Mouse (Mus musculus): ENCODE results near the gene Sv2b. TPM values are rescaled to one million over a fixed set of nuclear protein-coding genes. Genes with fewer than 3 reads are reported as not detected.

Sv2b gene
- 7.2 and 7.4 TPM in 2 replicates for polyA plus RNA-seq (2014; fragmentation: Nextera tagmentation; extraction: Ambion mirVana)

GRCm38 (mm10) chr7:75308457-75309312 is at the start of gene Sv2b:
TSS of gene Sv2b (minus strand) at chr7:75309262.
- H3K4me1 ChIP-seq (ENCODE audit: control insufficient read depth, insufficient read depth, low read length), result 0 out of 2 replicates have a peak, but pooled peaks cover 8% of the 10 kb centered on the region
- H3K27me3 ChIP-seq (ENCODE audit: control insufficient read depth, insufficient read depth, low read length), result peaks cover 9% of the 10 kb centered on the region; the same call in 1 of the 2 replicates
- no peaks in the 10 kb centered on the region for H3K9me3 ChIP-seq (ENCODE audit: control insufficient read depth, low read depth, low read length)
- H3K4me2 ChIP-seq (replicated peaks; ENCODE audit: low read depth, low read length), result peak within 1 kb of the TSS; percentile 88
- H3K36me3 ChIP-seq (ENCODE audit: control insufficient read depth, insufficient read depth, low read length), result no peaks in the 10 kb centered on the region
- peak; percentile 56; the same call in 1 of the 2 replicates for ATAC-seq (ENCODE audit: insufficient number of reproducible peaks, insufficient read depth, low FRiP score, low read depth)
- H3K4me3 ChIP-seq (ENCODE audit: low read depth, low read length), result peak within 1 kb of the TSS; percentile 49
- no peak within 1 kb of the TSS for H3K27ac ChIP-seq (ENCODE audit: low read length)
- WGBS, result under 1% methylated on average over 46 of the region's 46 CpGs
- no peak within 1 kb of the TSS; the same call in 1 of the 2 replicates for H3K9ac ChIP-seq (replicated peaks; ENCODE audit: low read depth, low read length)

GRCm38 (mm10) chr7:75358284-75358851 is 49.3 kb upstream of the Sv2b start:
- no peaks in the 10 kb centered on the region for H3K27me3 ChIP-seq (ENCODE audit: control insufficient read depth, insufficient read depth, low read length)
- H3K4me3 ChIP-seq (ENCODE audit: low read depth, low read length), result no peak overlapping the region
- H3K9ac ChIP-seq (replicated peaks; ENCODE audit: low read depth, low read length), result no peak overlapping the region
- no peak overlapping the region for H3K27ac ChIP-seq (ENCODE audit: low read length)
- H3K9me3 ChIP-seq (ENCODE audit: control insufficient read depth, low read depth, low read length), result no peaks in the 10 kb centered on the region
- H3K36me3 ChIP-seq (ENCODE audit: control insufficient read depth, insufficient read depth, low read length), result no peaks in the 10 kb centered on the region
- H3K4me2 ChIP-seq (replicated peaks; ENCODE audit: low read depth, low read length), result no peak overlapping the region
- 0 out of 2 replicates have a peak, but pooled peaks cover 7% of the 10 kb centered on the region for H3K4me1 ChIP-seq (ENCODE audit: control insufficient read depth, insufficient read depth, low read length)
- WGBS, result 57% methylated on average over 4 of the region's 4 CpGs
- ATAC-seq (ENCODE audit: insufficient number of reproducible peaks, insufficient read depth, low FRiP score, low read depth), result no peak

- no peak overlapping the region for H3K27ac ChIP-seq (ENCODE audit: low read length)
- no peaks in the 10 kb centered on the region for H3K27me3 ChIP-seq (ENCODE audit: control insufficient read depth, insufficient read depth, low read length)
- ATAC-seq (ENCODE audit: insufficient number of reproducible peaks, insufficient read depth, low FRiP score, low read depth), result no peak
- WGBS, result 69% methylated on average over 2 of the region's 2 CpGs
- no peaks in the 10 kb centered on the region for H3K9me3 ChIP-seq (ENCODE audit: control insufficient read depth, low read depth, low read length)
- H3K4me2 ChIP-seq (replicated peaks; ENCODE audit: low read depth, low read length), result no peak overlapping the region
- H3K4me1 ChIP-seq (ENCODE audit: control insufficient read depth, insufficient read depth, low read length), result 0 out of 2 replicates have a peak, but pooled peaks cover 7% of the 10 kb centered on the region
- H3K4me3 ChIP-seq (ENCODE audit: low read depth, low read length), result no peak overlapping the region
- H3K9ac ChIP-seq (replicated peaks; ENCODE audit: low read depth, low read length), result no peak overlapping the region
- H3K36me3 ChIP-seq (ENCODE audit: control insufficient read depth, insufficient read depth, low read length), result no peaks in the 10 kb centered on the region
Measured at GRCm38 (mm10) chr7:75355521-75355920, 46.5 kb upstream of the Sv2b start.

GRCm38 (mm10) chr7:75352777-75353374 is 43.8 kb upstream of the Sv2b start:
- H3K27ac ChIP-seq (ENCODE audit: low read length), result no peak overlapping the region; the same call in 1 of the 2 replicates
- no peak overlapping the region for H3K4me3 ChIP-seq (ENCODE audit: low read depth, low read length)
- H3K4me2 ChIP-seq (replicated peaks; ENCODE audit: low read depth, low read length), result no peak overlapping the region
- 23% methylated on average over 1 of the region's 1 CpGs for WGBS
- no peaks in the 10 kb centered on the region for H3K27me3 ChIP-seq (ENCODE audit: control insufficient read depth, insufficient read depth, low read length)
- H3K9me3 ChIP-seq (ENCODE audit: control insufficient read depth, low read depth, low read length), result no peaks in the 10 kb centered on the region
- peak; percentile 83 for ATAC-seq (ENCODE audit: insufficient number of reproducible peaks, insufficient read depth, low FRiP score, low read depth)
- 0 out of 2 replicates have a peak, but pooled peaks cover 7% of the 10 kb centered on the region for H3K4me1 ChIP-seq (ENCODE audit: control insufficient read depth, insufficient read depth, low read length)
- no peaks in the 10 kb centered on the region for H3K36me3 ChIP-seq (ENCODE audit: control insufficient read depth, insufficient read depth, low read length)
- no peak overlapping the region for H3K9ac ChIP-seq (replicated peaks; ENCODE audit: low read depth, low read length)

GRCm38 (mm10) chr7:75350172-75350571 is 41.1 kb upstream of the Sv2b start:
- Histone ChIP-seq H3K4me1 (ENCODE audit: control insufficient read depth, insufficient read depth, low read length) (0 out of 2 replicates have a peak, but pooled peaks cover 7% of the 10 kb centered on the region), H3K9ac (replicated peaks; ENCODE audit: low read depth, low read length) (no peak overlapping the region), H3K27me3 (ENCODE audit: control insufficient read depth, insufficient read depth, low read length) (no peaks in the 10 kb centered on the region), H3K9me3 (ENCODE audit: control insufficient read depth, low read depth, low read length) (no peaks in the 10 kb centered on the region), H3K27ac (ENCODE audit: low read length) (no peak overlapping the region), H3K4me2 (replicated peaks; ENCODE audit: low read depth, low read length) (no peak overlapping the region), H3K4me3 (ENCODE audit: low read depth, low read length) (no peak overlapping the region), H3K36me3 (ENCODE audit: control insufficient read depth, insufficient read depth, low read length) (no peaks in the 10 kb centered on the region)
- no peak for ATAC-seq (ENCODE audit: insufficient number of reproducible peaks, insufficient read depth, low FRiP score, low read depth)
- WGBS, result 52% methylated on average over 2 of the region's 2 CpGs

- H3K9me3 ChIP-seq (ENCODE audit: control insufficient read depth, low read depth, low read length), result no peaks in the 10 kb centered on the region
- H3K4me3 ChIP-seq (ENCODE audit: low read depth, low read length), result no peak overlapping the region
- 31% methylated on average over 3 of the region's 3 CpGs for WGBS
- H3K27ac ChIP-seq (ENCODE audit: low read length), result 0 out of 2 replicates have a peak overlapping the region, but pooled peaks have one; percentile 8
- no peaks in the 10 kb centered on the region for H3K27me3 ChIP-seq (ENCODE audit: control insufficient read depth, insufficient read depth, low read length)
- H3K4me2 ChIP-seq (replicated peaks; ENCODE audit: low read depth, low read length), result no peak overlapping the region
- peaks cover 10% of the 10 kb centered on the region; the same call in 1 of the 2 replicates for H3K4me1 ChIP-seq (ENCODE audit: control insufficient read depth, insufficient read depth, low read length)
- no peak; the same call in 1 of the 2 replicates for ATAC-seq (ENCODE audit: insufficient number of reproducible peaks, insufficient read depth, low FRiP score, low read depth)
- H3K9ac ChIP-seq (replicated peaks; ENCODE audit: low read depth, low read length), result no peak overlapping the region
- H3K36me3 ChIP-seq (ENCODE audit: control insufficient read depth, insufficient read depth, low read length), result no peaks in the 10 kb centered on the region
Measured at GRCm38 (mm10) chr7:75332311-75332710, 23.2 kb upstream of the Sv2b start.

- Histone ChIP-seq H3K36me3 (ENCODE audit: control insufficient read depth, insufficient read depth, low read length) (no peaks in the 10 kb centered on the region), H3K27me3 (ENCODE audit: control insufficient read depth, insufficient read depth, low read length) (no peaks in the 10 kb centered on the region), H3K4me1 (ENCODE audit: control insufficient read depth, insufficient read depth, low read length) (peaks cover 10% of the 10 kb centered on the region; the same call in 1 of the 2 replicates), H3K27ac (ENCODE audit: low read length) (no peak overlapping the region), H3K9ac (replicated peaks; ENCODE audit: low read depth, low read length) (no peak overlapping the region), H3K4me3 (ENCODE audit: low read depth, low read length) (no peak overlapping the region), H3K4me2 (replicated peaks; ENCODE audit: low read depth, low read length) (no peak overlapping the region), H3K9me3 (ENCODE audit: control insufficient read depth, low read depth, low read length) (no peaks in the 10 kb centered on the region)
- no peak for ATAC-seq (ENCODE audit: insufficient number of reproducible peaks, insufficient read depth, low FRiP score, low read depth)
- WGBS, result 71% methylated on average over 3 of the region's 3 CpGs
Measured at GRCm38 (mm10) chr7:75329740-75330142, 20.7 kb upstream of the Sv2b start.

- Histone ChIP-seq H3K27ac (ENCODE audit: low read length) (no peak overlapping the region), H3K9me3 (ENCODE audit: control insufficient read depth, low read depth, low read length) (no peaks in the 10 kb centered on the region), H3K27me3 (ENCODE audit: control insufficient read depth, insufficient read depth, low read length) (no peaks in the 10 kb centered on the region), H3K9ac (replicated peaks; ENCODE audit: low read depth, low read length) (no peak overlapping the region), H3K4me3 (ENCODE audit: low read depth, low read length) (no peak overlapping the region), H3K36me3 (ENCODE audit: control insufficient read depth, insufficient read depth, low read length) (no peaks in the 10 kb centered on the region), H3K4me2 (replicated peaks; ENCODE audit: low read depth, low read length) (no peak overlapping the region), H3K4me1 (ENCODE audit: control insufficient read depth, insufficient read depth, low read length) (peaks cover 10% of the 10 kb centered on the region; the same call in 1 of the 2 replicates)
- ATAC-seq (ENCODE audit: insufficient number of reproducible peaks, insufficient read depth, low FRiP score, low read depth), result no peak
- WGBS, result 47% methylated on average over 3 of the region's 3 CpGs
Measured at GRCm38 (mm10) chr7:75328721-75329362, 19.8 kb upstream of the Sv2b start.

All from stomach, embryonic 14.5 days (tissue).